Mouse (Mus musculus): Measurements from ENCODE around the gene Utp20. TPM values are rescaled to one million over a fixed set of nuclear protein-coding genes. Genes with fewer than 3 reads are reported as not detected.
"Not testable (repeated sequence)": the region's sequence is repeated elsewhere in the genome, so short reads cannot be mapped to it uniquely, and the experiment has no call there.

The Utp20 gene
- total and polyA plus RNA-seq, 2 experiments from 2014 or later = 3.8 to 5.0 TPM

DNA sequence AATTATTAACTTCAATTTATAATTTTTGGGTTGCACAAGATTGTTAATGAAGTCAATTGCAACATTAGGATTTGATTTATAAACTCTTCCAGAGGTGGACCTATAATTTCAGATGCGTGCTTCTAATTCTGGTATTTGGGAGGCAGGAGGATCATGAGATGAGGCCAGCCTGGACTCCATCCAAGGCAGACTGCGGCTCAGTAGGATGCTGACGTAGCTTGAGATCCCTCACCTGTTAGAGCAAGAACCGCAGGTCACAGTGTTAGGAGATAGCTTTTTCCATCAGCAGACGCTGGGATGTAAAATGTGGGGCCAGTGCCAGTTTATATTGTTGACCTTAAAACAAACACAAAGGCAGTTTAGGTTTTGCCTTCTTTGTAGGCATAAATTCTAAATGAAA lies 85.8 kb downstream of the Utp20 start:
- TF ChIP-seq EP300 (IDR thresholded peaks at IDR 0.05; ENCODE audit: low read depth) (no peak), CTCF (IDR thresholded peaks at IDR 0.05; ENCODE audit: low read depth) (no peak)
- Histone ChIP-seq H3K27me3 (ENCODE audit: control insufficient read depth, insufficient read depth, low read length) (no peaks in the 10 kb centered on the region), H3K4me1 (ENCODE audit: control insufficient read depth, insufficient read depth) (no peaks in the 10 kb centered on the region), H3K9ac (replicated peaks; ENCODE audit: low read depth, low read length) (no peak overlapping the region), H3K9me3 (replicated peaks; ENCODE audit: control insufficient read depth, low read length) (no peaks in the 10 kb centered on the region), H3K4me3 (ENCODE audit: low read depth, low read length) (no peak overlapping the region), H3K27ac (ENCODE audit: low read depth) (no peak overlapping the region), H3K4me2 (ENCODE audit: low read depth, low read length) (no peak overlapping the region), H3K36me3 (replicated peaks; ENCODE audit: control insufficient read depth, insufficient read depth, low read length) (peaks cover 76% of the 10 kb centered on the region)
- 74% methylated on average over 5 of the region's 5 CpGs for WGBS
- DNase-seq (ENCODE audit: low spot score) = no peak
- no peak for ATAC-seq (ENCODE audit: insufficient read depth, low read depth)

DNA sequence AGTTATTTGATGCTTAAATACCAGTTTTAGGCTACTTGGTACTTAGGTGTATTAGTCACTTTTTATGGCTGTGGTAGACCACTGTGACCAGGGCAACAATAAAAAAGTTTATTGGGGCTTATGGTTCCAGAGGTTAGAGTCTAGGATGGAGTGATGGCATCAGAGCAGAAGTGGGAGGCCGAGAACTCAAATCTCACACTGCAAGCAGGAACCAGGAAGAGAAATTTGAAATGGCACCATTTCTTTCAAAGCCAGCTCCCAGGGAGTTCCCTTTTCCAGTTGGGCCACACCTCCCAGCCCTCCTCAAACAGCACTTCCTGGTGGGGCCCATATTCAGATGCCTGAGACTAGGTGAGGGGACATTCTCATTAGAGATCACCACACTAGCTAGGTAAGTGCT lies 86.8 kb downstream of the Utp20 start:
- DNase-seq (ENCODE audit: low spot score) = no peak
- no peak overlapping the region for H3K9ac ChIP-seq (replicated peaks; ENCODE audit: low read depth, low read length)
- no peaks in the 10 kb centered on the region for H3K4me1 ChIP-seq (ENCODE audit: control insufficient read depth, insufficient read depth)
- WGBS = 85% methylated on average over 1 of the region's 1 CpGs
- no peak for ATAC-seq (ENCODE audit: insufficient read depth, low read depth)
- no peak for TF ChIP-seq EP300 (IDR thresholded peaks at IDR 0.05; ENCODE audit: low read depth)
- no peak for TF ChIP-seq CTCF (IDR thresholded peaks at IDR 0.05; ENCODE audit: low read depth)
- H3K27me3 ChIP-seq (ENCODE audit: control insufficient read depth, insufficient read depth, low read length) = no peaks in the 10 kb centered on the region
- no peak overlapping the region for H3K4me2 ChIP-seq (ENCODE audit: low read depth, low read length)
- H3K9me3 ChIP-seq (replicated peaks; ENCODE audit: control insufficient read depth, low read length) = no peaks in the 10 kb centered on the region
- no peak overlapping the region for H3K4me3 ChIP-seq (ENCODE audit: low read depth, low read length)
- H3K36me3 ChIP-seq (replicated peaks; ENCODE audit: control insufficient read depth, insufficient read depth, low read length) = peaks cover 70% of the 10 kb centered on the region
- H3K27ac ChIP-seq (ENCODE audit: low read depth) = no peak overlapping the region

DNA sequence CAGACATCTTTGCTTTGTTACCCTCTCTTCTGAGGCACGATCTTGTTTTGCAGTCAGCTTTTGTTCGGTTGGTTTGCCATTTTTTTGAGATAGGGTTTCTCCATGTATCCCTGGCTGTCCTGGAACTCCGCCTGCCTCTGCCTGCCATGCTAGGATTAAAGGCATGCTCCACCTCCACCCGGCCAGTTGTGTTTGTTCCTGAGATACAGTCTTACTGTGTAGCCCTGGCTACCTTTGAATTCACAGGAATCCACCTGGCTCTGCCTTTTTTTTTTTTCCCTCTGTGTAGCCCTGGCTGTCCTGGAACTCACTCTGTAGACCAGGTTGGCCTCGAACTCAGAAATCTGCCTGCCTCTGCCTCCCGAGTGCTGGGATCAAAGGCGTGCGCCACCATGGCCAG lies 87.5 kb downstream of the Utp20 start:
- not testable (repeated sequence) for H3K9me3 ChIP-seq (replicated peaks; ENCODE audit: control insufficient read depth, low read length); H3K9ac ChIP-seq (replicated peaks; ENCODE audit: low read depth, low read length); DNase-seq (ENCODE audit: low spot score); H3K4me1 ChIP-seq (ENCODE audit: control insufficient read depth, insufficient read depth); H3K4me2 ChIP-seq (ENCODE audit: low read depth, low read length); ATAC-seq (ENCODE audit: insufficient read depth, low read depth); H3K27me3 ChIP-seq (ENCODE audit: control insufficient read depth, insufficient read depth, low read length); H3K27ac ChIP-seq (ENCODE audit: low read depth); H3K4me3 ChIP-seq (ENCODE audit: low read depth, low read length)
- 96% methylated on average over 8 of the region's 8 CpGs for WGBS
- H3K36me3 ChIP-seq (replicated peaks; ENCODE audit: control insufficient read depth, insufficient read depth, low read length) = peaks cover 63% of the 10 kb centered on the region

DNA sequence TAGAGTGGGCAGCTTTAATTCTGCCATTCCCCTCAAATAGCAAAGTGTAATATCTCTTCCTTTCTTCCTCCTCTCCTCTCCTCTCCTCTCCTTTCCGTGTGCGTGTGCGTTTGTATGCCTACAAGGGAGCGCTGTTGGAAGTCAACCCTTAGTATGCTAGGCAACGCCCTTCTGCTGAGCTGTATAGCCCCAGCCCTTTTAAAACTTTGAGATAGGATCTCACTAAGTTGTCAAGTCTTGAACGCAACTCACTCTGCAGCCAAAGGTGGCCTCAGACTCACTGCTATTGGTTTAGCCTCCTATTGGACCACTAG lies 94.3 kb downstream of the Utp20 start:
- H3K27me3 ChIP-seq (ENCODE audit: control insufficient read depth, insufficient read depth, low read length) = no peaks in the 10 kb centered on the region
- TF ChIP-seq CTCF (IDR thresholded peaks at IDR 0.05; ENCODE audit: low read depth) (no peak), EP300 (IDR thresholded peaks at IDR 0.05; ENCODE audit: low read depth) (no peak)
- H3K4me3 ChIP-seq (ENCODE audit: low read depth, low read length) = peak overlapping the region; percentile 98
- H3K9ac ChIP-seq (replicated peaks; ENCODE audit: low read depth, low read length) = peak overlapping the region; percentile 97; the same call in 1 of the 2 replicates
- no peak overlapping the region for H3K27ac ChIP-seq (ENCODE audit: low read depth)
- peaks cover 10% of the 10 kb centered on the region; the same call in 1 of the 2 replicates for H3K4me1 ChIP-seq (ENCODE audit: control insufficient read depth, insufficient read depth)
- 8% methylated on average over 6 of the region's 6 CpGs for WGBS
- no peaks in the 10 kb centered on the region for H3K9me3 ChIP-seq (replicated peaks; ENCODE audit: control insufficient read depth, low read length)
- no peak for ATAC-seq (ENCODE audit: insufficient read depth, low read depth)
- DNase-seq (ENCODE audit: low spot score) = no peak
- peaks cover 16% of the 10 kb centered on the region for H3K36me3 ChIP-seq (replicated peaks; ENCODE audit: control insufficient read depth, insufficient read depth, low read length)
- H3K4me2 ChIP-seq (ENCODE audit: low read depth, low read length) = peak overlapping the region; percentile 85

DNA sequence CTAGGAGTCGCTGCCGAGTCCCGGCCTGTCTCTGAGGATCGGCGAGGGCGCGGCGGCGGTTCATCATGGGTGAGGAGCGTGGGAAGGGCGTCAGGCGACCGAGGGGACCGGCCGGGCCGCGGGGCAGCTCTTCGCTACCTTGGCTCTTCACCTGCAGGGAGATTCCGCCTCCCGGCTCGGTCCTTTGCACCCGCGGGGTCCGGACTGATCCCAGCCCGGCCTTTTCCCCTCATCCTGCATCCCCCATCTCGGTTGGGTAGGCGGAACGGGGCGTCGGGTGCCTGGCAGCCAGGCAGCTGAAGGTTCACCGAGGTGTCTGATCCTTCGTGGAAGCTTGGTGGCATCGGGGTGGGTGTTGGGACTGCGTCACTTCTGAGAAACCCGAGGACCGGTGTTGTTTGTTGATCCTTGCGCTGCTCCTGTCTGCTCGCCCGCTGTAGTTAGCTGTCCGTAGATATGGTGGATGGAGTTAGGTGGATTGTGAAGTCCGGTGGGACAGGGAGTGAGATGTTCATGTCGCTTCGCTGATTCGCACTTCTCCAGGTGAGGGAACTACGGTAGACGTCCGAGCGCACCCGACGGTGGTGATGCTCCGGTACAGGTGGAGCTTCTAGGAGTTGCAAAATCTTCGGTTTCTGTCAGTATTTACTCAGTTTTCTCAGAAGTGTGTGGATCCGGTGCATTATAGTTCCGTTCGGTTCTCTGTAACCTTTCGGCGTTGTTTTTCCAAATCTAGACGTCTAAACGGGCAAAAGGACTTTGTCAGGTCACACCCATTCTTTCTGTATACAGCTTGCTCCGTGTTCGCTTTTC lies 94.9 kb downstream of the Utp20 start:
- H3K4me1 ChIP-seq (ENCODE audit: control insufficient read depth, insufficient read depth) = peaks cover 10% of the 10 kb centered on the region; the same call in 1 of the 2 replicates
- no peaks in the 10 kb centered on the region for H3K27me3 ChIP-seq (ENCODE audit: control insufficient read depth, insufficient read depth, low read length)
- 2% methylated on average over 61 of the region's 61 CpGs for WGBS
- ATAC-seq (ENCODE audit: insufficient read depth, low read depth) (peak; percentile 25), DNase-seq (ENCODE audit: low spot score) (peak; percentile 8)
- peak overlapping the region; percentile 98 for H3K4me3 ChIP-seq (ENCODE audit: low read depth, low read length)
- TF ChIP-seq CTCF (IDR thresholded peaks at IDR 0.05; ENCODE audit: low read depth) (no peak), EP300 (IDR thresholded peaks at IDR 0.05; ENCODE audit: low read depth) (no peak)
- H3K9me3 ChIP-seq (replicated peaks; ENCODE audit: control insufficient read depth, low read length) = no peaks in the 10 kb centered on the region
- peaks cover 10% of the 10 kb centered on the region for H3K36me3 ChIP-seq (replicated peaks; ENCODE audit: control insufficient read depth, insufficient read depth, low read length)
- H3K27ac ChIP-seq (ENCODE audit: low read depth) = peak overlapping the region; percentile 89
- peak overlapping the region; percentile 97 for H3K9ac ChIP-seq (replicated peaks; ENCODE audit: low read depth, low read length)
- peak overlapping the region; percentile 85 for H3K4me2 ChIP-seq (ENCODE audit: low read depth, low read length)

Data from heart, postnatal 0 days (tissue).